Mouse (Mus musculus): ENCODE data around the gene Gfpt2. TPM values are rescaled to one million over a fixed set of nuclear protein-coding genes. Genes with fewer than 3 reads are reported as not detected.
"Not testable (repeated sequence)": the region's sequence is repeated elsewhere in the genome, so short reads cannot be mapped to it uniquely, and the experiment has no call there.

The Gfpt2 gene
- polyA plus RNA-seq, 1 experiment from 2014 or later, result 8.1 TPM

GRCm38 (mm10) chr11:49767497-49767896 lies 26.5 kb upstream of the Gfpt2 start:
- not testable (repeated sequence) for H3K36me3 ChIP-seq; H3K4me1 ChIP-seq; ATAC-seq (ENCODE audit: low FRiP score, low read depth); H3K9ac ChIP-seq; H3K9me3 ChIP-seq; H3K4me3 ChIP-seq; H3K27ac ChIP-seq; H3K4me2 ChIP-seq (replicated peaks); H3K27me3 ChIP-seq (replicated peaks)
- 95% methylated on average over 4 of the region's 6 CpGs for WGBS

- Histone ChIP-seq H3K9me3 (no peaks in the 10 kb centered on the region), H3K4me1 (no peaks in the 10 kb centered on the region), H3K9ac (no peak overlapping the region), H3K4me3 (no peak overlapping the region), H3K4me2 (replicated peaks) (no peak overlapping the region), H3K27ac (no peak overlapping the region), H3K27me3 (replicated peaks) (no peaks in the 10 kb centered on the region), H3K36me3 (no peaks in the 10 kb centered on the region)
- ATAC-seq (ENCODE audit: low FRiP score, low read depth), result no peak
- 91% methylated on average over 5 of the region's 5 CpGs for WGBS
Measured at GRCm38 (mm10) chr11:49768781-49769180, 25.2 kb upstream of the Gfpt2 start.

- H3K36me3 ChIP-seq, result no peaks in the 10 kb centered on the region
- H3K4me3 ChIP-seq, result no peak overlapping the region
- H3K4me2 ChIP-seq (replicated peaks), result no peak overlapping the region
- 90% methylated on average over 9 of the region's 9 CpGs for WGBS
- no peak for ATAC-seq (ENCODE audit: low FRiP score, low read depth)
- no peak overlapping the region for H3K9ac ChIP-seq
- H3K27me3 ChIP-seq (replicated peaks), result no peaks in the 10 kb centered on the region
- H3K4me1 ChIP-seq, result no peaks in the 10 kb centered on the region
- H3K9me3 ChIP-seq, result no peaks in the 10 kb centered on the region
- H3K27ac ChIP-seq, result no peak overlapping the region
Measured at GRCm38 (mm10) chr11:49770676-49771550, 23.1 kb upstream of the Gfpt2 start.

GRCm38 (mm10) chr11:49772251-49772650 lies 21.7 kb upstream of the Gfpt2 start:
- H3K27ac ChIP-seq, result no peak overlapping the region
- no peaks in the 10 kb centered on the region for H3K36me3 ChIP-seq
- no peaks in the 10 kb centered on the region for H3K4me1 ChIP-seq
- WGBS, result 70% methylated on average over 5 of the region's 5 CpGs
- no peak overlapping the region for H3K9ac ChIP-seq
- no peaks in the 10 kb centered on the region for H3K9me3 ChIP-seq
- H3K4me3 ChIP-seq, result no peak overlapping the region
- no peak for ATAC-seq (ENCODE audit: low FRiP score, low read depth)
- no peak overlapping the region for H3K4me2 ChIP-seq (replicated peaks)
- no peaks in the 10 kb centered on the region for H3K27me3 ChIP-seq (replicated peaks)

GRCm38 (mm10) chr11:49774894-49775293 lies 19.1 kb upstream of the Gfpt2 start:
- no peak overlapping the region for H3K4me3 ChIP-seq
- no peaks in the 10 kb centered on the region for H3K36me3 ChIP-seq
- H3K27me3 ChIP-seq (replicated peaks), result no peaks in the 10 kb centered on the region
- H3K9me3 ChIP-seq, result no peaks in the 10 kb centered on the region
- H3K9ac ChIP-seq, result no peak overlapping the region
- H3K4me1 ChIP-seq, result no peaks in the 10 kb centered on the region
- no peak overlapping the region for H3K27ac ChIP-seq
- no peak for ATAC-seq (ENCODE audit: low FRiP score, low read depth)
- 81% methylated on average over 4 of the region's 4 CpGs for WGBS
- no peak overlapping the region for H3K4me2 ChIP-seq (replicated peaks)

GRCm38 (mm10) chr11:49778844-49779243 lies 15.1 kb upstream of the Gfpt2 start:
- H3K4me2 ChIP-seq (replicated peaks), result no peak overlapping the region
- 87% methylated on average over 6 of the region's 6 CpGs for WGBS
- H3K4me3 ChIP-seq, result no peak overlapping the region
- no peak overlapping the region for H3K9ac ChIP-seq
- no peaks in the 10 kb centered on the region for H3K9me3 ChIP-seq
- H3K27ac ChIP-seq, result no peak overlapping the region
- no peak for ATAC-seq (ENCODE audit: low FRiP score, low read depth)
- H3K36me3 ChIP-seq, result no peaks in the 10 kb centered on the region
- no peaks in the 10 kb centered on the region for H3K27me3 ChIP-seq (replicated peaks)
- no peaks in the 10 kb centered on the region for H3K4me1 ChIP-seq

GRCm38 (mm10) chr11:49780161-49780817 lies 13.7 kb upstream of the Gfpt2 start:
- Histone ChIP-seq H3K4me1 (no peaks in the 10 kb centered on the region), H3K36me3 (no peaks in the 10 kb centered on the region), H3K4me2 (replicated peaks) (no peak overlapping the region), H3K27me3 (replicated peaks) (no peaks in the 10 kb centered on the region), H3K9ac (no peak overlapping the region), H3K27ac (no peak overlapping the region), H3K4me3 (no peak overlapping the region), H3K9me3 (no peaks in the 10 kb centered on the region)
- no peak for ATAC-seq (ENCODE audit: low FRiP score, low read depth)
- WGBS, result 81% methylated on average over 4 of the region's 4 CpGs

- Histone ChIP-seq H3K36me3 (no peaks in the 10 kb centered on the region), H3K9ac (no peak overlapping the region), H3K4me1 (no peaks in the 10 kb centered on the region), H3K9me3 (no peaks in the 10 kb centered on the region), H3K27ac (no peak overlapping the region), H3K27me3 (replicated peaks) (no peaks in the 10 kb centered on the region), H3K4me3 (no peak overlapping the region), H3K4me2 (replicated peaks) (no peak overlapping the region)
- no peak for ATAC-seq (ENCODE audit: low FRiP score, low read depth)
- 80% methylated on average over 6 of the region's 6 CpGs for WGBS
Measured at GRCm38 (mm10) chr11:49781833-49782399, 12.1 kb upstream of the Gfpt2 start.

- H3K9me3 ChIP-seq, result no peaks in the 10 kb centered on the region
- 0 out of 2 replicates have a peak overlapping the region, but pooled peaks have one; percentile 97 for H3K4me2 ChIP-seq (replicated peaks)
- H3K27me3 ChIP-seq (replicated peaks), result no peaks in the 10 kb centered on the region; the same call in 1 of the 2 replicates
- WGBS, result 7% methylated on average over 14 of the region's 14 CpGs
- H3K9ac ChIP-seq, result no peak overlapping the region
- no peaks in the 10 kb centered on the region for H3K36me3 ChIP-seq
- ATAC-seq (ENCODE audit: low FRiP score, low read depth), result no peak
- peaks cover 14% of the 10 kb centered on the region for H3K4me1 ChIP-seq
- H3K4me3 ChIP-seq, result no peak overlapping the region
- H3K27ac ChIP-seq, result no peak overlapping the region
Measured at GRCm38 (mm10) chr11:49793131-49793530, 847 bp upstream of the Gfpt2 start.

GRCm38 (mm10) chr11:49794342-49795144 lies 565 bp downstream of the Gfpt2 start:
- ATAC-seq (ENCODE audit: low FRiP score, low read depth), result peak; percentile 77
- H3K4me2 ChIP-seq (replicated peaks), result peak overlapping the region; percentile 97
- 1% methylated on average over 45 of the region's 45 CpGs for WGBS
- H3K27me3 ChIP-seq (replicated peaks), result no peaks in the 10 kb centered on the region; the same call in 1 of the 2 replicates
- H3K9ac ChIP-seq, result peak overlapping the region; percentile 75
- no peaks in the 10 kb centered on the region for H3K36me3 ChIP-seq
- H3K9me3 ChIP-seq, result no peaks in the 10 kb centered on the region
- peak overlapping the region; percentile 45 for H3K4me3 ChIP-seq
- H3K27ac ChIP-seq, result no peak overlapping the region
- H3K4me1 ChIP-seq, result peaks cover 14% of the 10 kb centered on the region

GRCm38 (mm10) chr11:49798931-49799330 lies 5.0 kb downstream of the Gfpt2 start:
- ATAC-seq (ENCODE audit: low FRiP score, low read depth), result no peak
- Histone ChIP-seq H3K27me3 (replicated peaks) (no peaks in the 10 kb centered on the region; the same call in 1 of the 2 replicates), H3K27ac (no peak overlapping the region), H3K4me3 (no peak overlapping the region), H3K9ac (no peak overlapping the region), H3K4me1 (peaks cover 12% of the 10 kb centered on the region), H3K4me2 (replicated peaks) (no peak overlapping the region), H3K9me3 (no peaks in the 10 kb centered on the region), H3K36me3 (no peaks in the 10 kb centered on the region)
- WGBS, result 90% methylated on average over 6 of the region's 6 CpGs

- Histone ChIP-seq H3K4me3 (no peak overlapping the region), H3K4me1 (no peaks in the 10 kb centered on the region), H3K27me3 (replicated peaks) (no peaks in the 10 kb centered on the region), H3K27ac (no peak overlapping the region), H3K4me2 (replicated peaks) (no peak overlapping the region), H3K9me3 (no peaks in the 10 kb centered on the region), H3K36me3 (no peaks in the 10 kb centered on the region), H3K9ac (no peak overlapping the region)
- 76% methylated on average over 4 of the region's 4 CpGs for WGBS
- no peak for ATAC-seq (ENCODE audit: low FRiP score, low read depth)
Measured at GRCm38 (mm10) chr11:49801516-49801915, 7.5 kb downstream of the Gfpt2 start.
